Mouse (Mus musculus) lung, embryonic 14.5 days (tissue): ENCODE measurements around the gene Hlx. TPM values are rescaled to one million over a fixed set of nuclear protein-coding genes. Genes with fewer than 3 reads are reported as not detected.
A peak's percentile ranks its signal among the peaks of the same experiment; 100 is the strongest.

Experiments
- ATAC-seq: fragments of 200-750 bp; cut with Nextera tagmentation; 2 replicates; pipeline ENCODE4 v1.8.0; 2017; ENCODE audit warnings: mild to moderate bottlenecking, moderate TSS enrichment, moderate library complexity; ENCODE audit not compliant: insufficient read depth
- DNase-seq: peaks from one replicate; pipeline ENCODE4 v3.0.0-alpha.2; 2015
- H3K27ac ChIP-seq: fragments of 300-500 bp; sonication (generic); 2 replicates; pipeline ENCODE4 v1.5.1; 2014; ENCODE audit warnings: low read depth, mild to moderate bottlenecking, moderate library complexity
- H3K27me3 ChIP-seq: fragments of 300-500 bp; sonication (generic); 2 replicates; pipeline ENCODE4 v1.6.1; 2014; ENCODE audit warnings: low read length, control low read depth; ENCODE audit not compliant: insufficient read depth
- H3K36me3 ChIP-seq: fragments of 300-500 bp; sonication (generic); 2 replicates; pipeline ENCODE4 v1.6.1; 2014; ENCODE audit warnings: control low read depth; ENCODE audit not compliant: insufficient read depth
- H3K4me1 ChIP-seq: fragments of 300-500 bp; sonication (generic); 2 replicates; pipeline ENCODE4 v1.6.1; 2014; ENCODE audit warnings: antibody characterized with exemption, control low read depth; ENCODE audit not compliant: insufficient read depth
- H3K4me2 ChIP-seq: fragments of 300-500 bp; sonication (generic); 2 replicates; pipeline ENCODE4 v1.6.1; 2014; ENCODE audit warnings: mild to moderate bottlenecking
- H3K4me3 ChIP-seq: fragments of 300-500 bp; sonication (generic); 2 replicates; pipeline ENCODE4 v1.5.1; 2014; ENCODE audit warnings: low read depth, low read length
- H3K9ac ChIP-seq: fragments of 300-500 bp; sonication (generic); 2 replicates; pipeline ENCODE4 v1.6.1; 2014
- H3K9me3 ChIP-seq: fragments of 300-500 bp; sonication (generic); 2 replicates; pipeline ENCODE4 v1.6.1; 2016; ENCODE audit warnings: low read depth, low read length, control low read depth
- CTCF ChIP-seq: IDR thresholded peaks from 2 replicates; pipeline ENCODE4 v1.5.1; 2016; ENCODE audit warnings: antibody characterized with exemption, low read depth
- WGBS: fragments of 180-500 bp; shearing (Covaris S2); extraction: QIAGEN DNeasy Blood & Tissue Kit; methylation state at CpG from one replicate; pipeline ENCODE4 v1.1.7; 2014; 5-methylcytosine and 5-hydroxymethylcytosine counted together
- polyA plus RNA-seq: library from polyadenylated mRNA; unstranded; fragments of >200 nt; fragmentation: Nextera tagmentation; extraction: Ambion mirVana; gene quantifications from 2 replicates; pipeline ENCODE4 v1.2.1, GENCODE M21; 2014

Gene Hlx
- polyA plus RNA-seq, 1 experiment from 2014 or later, result 28.2 TPM

GRCm38 (mm10) chr1:184692204-184692904, 40.1 kb downstream of the Hlx start:
- Histone ChIP-seq H3K9ac (no peak overlapping the region), H3K9me3 (no peaks in the 10 kb centered on the region), H3K36me3 (no peaks in the 10 kb centered on the region), H3K27ac (no peak overlapping the region), H3K4me2 (no peak overlapping the region), H3K27me3 (0 out of 2 replicates have a peak, but pooled peaks cover 10% of the 10 kb centered on the region), H3K4me1 (peaks cover 13% of the 10 kb centered on the region), H3K4me3 (no peak overlapping the region)
- 42% methylated on average over 10 of the region's 10 CpGs for WGBS
- no peak for ATAC-seq
- DNase-seq, result no peak
- no peak for TF ChIP-seq CTCF

- no peak for ATAC-seq
These were observed 41.2 kb downstream of the Hlx start for GRCm38 (mm10) chr1:184691240-184691639.

GRCm38 (mm10) chr1:184688026-184688425, 44.4 kb downstream of the Hlx start:
- peaks cover 13% of the 10 kb centered on the region for H3K4me1 ChIP-seq
- H3K27me3 ChIP-seq, result peaks cover 16% of the 10 kb centered on the region; the same call in 1 of the 2 replicates
- H3K4me2 ChIP-seq, result peak overlapping the region; percentile 8; the same call in 1 of the 2 replicates
- no peak overlapping the region for H3K9ac ChIP-seq
- H3K4me3 ChIP-seq, result no peak overlapping the region
- no peak for TF ChIP-seq CTCF
- H3K27ac ChIP-seq, result no peak overlapping the region
- 21% methylated on average over 7 of the region's 7 CpGs for WGBS
- H3K9me3 ChIP-seq, result no peaks in the 10 kb centered on the region
- ATAC-seq, result 0 out of 2 replicates have a peak, but pooled peaks have one; percentile 29
- peak; percentile 66 for DNase-seq
- no peaks in the 10 kb centered on the region for H3K36me3 ChIP-seq

More at GRCm38 (mm10) chr1:184691240-184691639, 41.2 kb downstream of the Hlx start:
- no peak overlapping the region for H3K4me3 ChIP-seq
- no peak for TF ChIP-seq CTCF
- H3K4me1 ChIP-seq, result peaks cover 13% of the 10 kb centered on the region
- WGBS, result 81% methylated on average over 8 of the region's 8 CpGs
- H3K36me3 ChIP-seq, result no peaks in the 10 kb centered on the region
- no peaks in the 10 kb centered on the region for H3K9me3 ChIP-seq
- H3K4me2 ChIP-seq, result no peak overlapping the region
- DNase-seq, result no peak
- no peak overlapping the region for H3K9ac ChIP-seq
- 0 out of 2 replicates have a peak, but pooled peaks cover 10% of the 10 kb centered on the region for H3K27me3 ChIP-seq
- H3K27ac ChIP-seq, result no peak overlapping the region

GRCm38 (mm10) chr1:184687512-184687911, 44.9 kb downstream of the Hlx start:
- no peak overlapping the region for H3K27ac ChIP-seq
- no peaks in the 10 kb centered on the region for H3K36me3 ChIP-seq
- DNase-seq (peak; percentile 85), ATAC-seq (peak; percentile 91)
- peaks cover 16% of the 10 kb centered on the region; the same call in 1 of the 2 replicates for H3K27me3 ChIP-seq
- no peak for TF ChIP-seq CTCF
- H3K4me2 ChIP-seq, result peak overlapping the region; percentile 8; the same call in 1 of the 2 replicates
- H3K4me1 ChIP-seq, result peaks cover 11% of the 10 kb centered on the region
- H3K9me3 ChIP-seq, result no peaks in the 10 kb centered on the region
- WGBS, result 7% methylated on average over 4 of the region's 4 CpGs
- no peak overlapping the region for H3K9ac ChIP-seq
- H3K4me3 ChIP-seq, result no peak overlapping the region

GRCm38 (mm10) chr1:184683541-184683940, 48.9 kb downstream of the Hlx start:
- ATAC-seq (no peak), DNase-seq (no peak)
- TF ChIP-seq CTCF, result no peak
- no peak overlapping the region for H3K9ac ChIP-seq
- peaks cover 10% of the 10 kb centered on the region for H3K4me1 ChIP-seq
- H3K27me3 ChIP-seq, result peaks cover 8% of the 10 kb centered on the region; the same call in 1 of the 2 replicates
- H3K4me3 ChIP-seq, result no peak overlapping the region
- WGBS, result 50% methylated on average over 6 of the region's 6 CpGs
- no peak overlapping the region for H3K4me2 ChIP-seq
- no peaks in the 10 kb centered on the region for H3K36me3 ChIP-seq
- H3K9me3 ChIP-seq, result no peaks in the 10 kb centered on the region
- H3K27ac ChIP-seq, result no peak overlapping the region

GRCm38 (mm10) chr1:184679416-184679965, 52.9 kb downstream of the Hlx start:
- no peak for DNase-seq
- Histone ChIP-seq H3K4me1 (peaks cover 6% of the 10 kb centered on the region), H3K27me3 (peaks cover 17% of the 10 kb centered on the region), H3K9me3 (no peaks in the 10 kb centered on the region), H3K4me2 (no peak overlapping the region), H3K9ac (no peak overlapping the region), H3K36me3 (no peaks in the 10 kb centered on the region), H3K4me3 (no peak overlapping the region), H3K27ac (no peak overlapping the region)
- WGBS, result 50% methylated on average over 8 of the region's 8 CpGs
- no peak for ATAC-seq
- TF ChIP-seq CTCF, result no peak

GRCm38 (mm10) chr1:184677641-184678040, 54.8 kb downstream of the Hlx start:
- ATAC-seq, result no peak
- Histone ChIP-seq H3K4me1 (peaks cover 6% of the 10 kb centered on the region), H3K4me3 (no peak overlapping the region), H3K27me3 (peaks cover 10% of the 10 kb centered on the region), H3K36me3 (no peaks in the 10 kb centered on the region), H3K4me2 (no peak overlapping the region), H3K9ac (no peak overlapping the region), H3K9me3 (no peaks in the 10 kb centered on the region), H3K27ac (no peak overlapping the region)
- 44% methylated on average over 2 of the region's 2 CpGs for WGBS
- TF ChIP-seq CTCF, result no peak
- DNase-seq, result no peak

Other genes starting within 250 kb of the Hlx start
- not detected in 2 replicates for gene Marc1, start 78.7 kb upstream of the Hlx start, polyA plus RNA-seq
- gene Marc2, start 113.8 kb upstream of the Hlx start, polyA plus RNA-seq, result 152 and 163 TPM in 2 replicates
- gene C130074G19Rik, start 150.6 kb upstream of the Hlx start, polyA plus RNA-seq, result 2.5 and 3.0 TPM in 2 replicates